Mouse (Mus musculus) natural killer cell, adult 2 months (primary cell): Measurements from ENCODE around the gene AI597479.
A peak's percentile ranks its signal among the peaks of the same experiment; 100 is the strongest.

Source experiments
- DNase-seq, 2 experiments: peaks; one replicate each; pipeline ENCODE4 v3.0.0; 2022; ENCODE audit warnings: low spot score in 2 of 2

The AI597479 gene

DNA sequence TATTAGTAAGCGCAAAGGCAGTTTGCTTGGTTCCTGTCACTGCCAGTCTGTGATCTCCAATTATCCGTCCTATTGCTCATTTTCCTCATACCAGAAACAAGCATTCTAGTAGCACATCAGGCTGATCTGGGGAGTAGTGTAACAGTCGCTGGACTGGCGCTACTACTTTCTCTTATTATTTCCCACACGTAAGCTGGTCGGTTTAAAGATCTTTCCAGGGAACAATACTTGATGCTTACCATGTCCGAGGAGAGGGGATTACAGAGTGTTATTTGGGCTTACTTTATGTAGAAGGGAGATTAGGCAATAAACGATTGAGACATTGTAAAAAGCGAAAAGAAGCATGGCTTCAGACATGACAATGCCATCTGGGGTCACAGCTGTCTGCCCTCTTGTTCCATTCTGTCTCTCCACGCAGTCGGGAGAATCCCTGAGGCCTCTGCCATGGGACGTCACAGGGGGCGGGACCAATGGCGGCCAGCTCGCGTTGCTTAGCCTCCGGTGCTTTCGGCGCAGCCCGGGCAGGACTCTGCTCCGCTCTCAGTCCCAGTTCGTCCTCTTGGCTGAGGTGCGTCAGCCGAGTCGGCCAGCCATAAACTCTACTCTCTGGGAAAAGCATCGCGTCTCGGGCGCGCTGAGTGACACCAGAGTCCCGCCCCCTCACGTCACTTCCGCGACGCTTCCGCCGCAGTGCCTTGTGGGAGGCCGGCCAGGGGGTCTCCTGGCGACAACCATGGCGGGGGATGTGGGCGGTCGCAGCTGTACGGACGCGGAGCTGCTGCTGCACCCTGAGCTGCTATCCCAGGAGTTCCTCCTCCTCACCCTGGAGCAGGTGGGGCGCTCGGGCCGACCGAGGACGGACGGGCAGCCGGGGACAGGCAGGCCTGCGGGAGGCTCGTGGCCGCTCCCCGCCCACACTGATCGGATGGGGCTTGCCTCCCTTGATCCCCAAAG, at the start of gene AI597479, which contains the start of gene Tgfbrap1:
TSS of gene AI597479 (plus strand) at position 680 of the 954 bp plus-strand sequence.
TSS of gene Tgfbrap1 (minus strand) at position 607 of the 954 bp plus-strand sequence.
- peak; percentile 87 to 89 for DNase-seq

DNA sequence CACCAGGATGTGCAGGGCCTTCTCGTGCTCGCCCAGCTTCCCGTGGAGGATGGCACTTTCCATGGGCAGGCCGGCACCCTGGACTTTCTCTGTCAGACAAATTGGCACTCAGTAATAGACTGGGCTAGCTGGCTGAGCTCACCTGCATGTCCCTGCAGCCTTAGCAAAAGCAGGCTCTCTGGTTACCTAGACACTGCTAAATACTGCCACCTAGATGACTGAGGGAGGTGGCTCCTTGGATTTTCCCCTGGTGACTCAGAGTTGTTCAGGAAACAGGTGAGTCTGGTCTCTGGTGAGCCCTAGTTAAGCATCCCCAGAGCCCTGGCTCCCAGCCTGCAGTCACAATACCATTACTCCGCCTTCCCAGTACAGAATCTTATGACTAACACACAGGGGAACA, 46.6 kb upstream of the AI597479 start:
- no peak for DNase-seq

DNA sequence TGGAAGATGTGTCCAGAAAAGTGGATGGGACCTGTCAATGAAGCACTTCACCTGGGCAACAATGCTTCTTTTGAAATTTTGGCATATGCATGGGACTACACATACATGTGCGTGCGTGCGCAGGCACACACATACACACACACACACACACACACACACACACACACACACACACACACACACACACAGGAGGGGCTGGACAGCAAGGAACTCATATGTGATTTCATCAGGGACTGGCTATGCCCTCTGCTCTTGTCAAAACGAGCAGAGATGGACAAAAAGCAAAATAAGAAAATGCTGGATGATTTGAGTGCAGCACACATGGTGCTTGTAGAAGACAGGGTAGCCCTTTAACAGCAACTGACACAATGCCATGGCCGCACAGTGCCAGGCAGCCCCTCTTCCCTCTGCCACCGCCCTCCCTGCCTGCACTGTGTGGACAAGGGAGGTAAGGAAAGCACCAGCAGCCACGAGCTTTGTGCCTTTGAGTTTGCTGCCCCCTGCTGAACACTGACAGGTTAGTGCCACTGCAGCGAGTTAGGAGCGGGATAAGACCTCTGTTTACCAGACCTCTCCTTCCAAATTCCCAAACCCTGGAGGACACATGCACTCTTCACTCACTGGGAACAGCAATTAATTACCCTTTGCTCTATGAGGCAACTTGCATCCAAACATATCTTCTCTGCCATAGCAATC, 32.7 kb upstream of the AI597479 start:
- DNase-seq = no peak

DNA sequence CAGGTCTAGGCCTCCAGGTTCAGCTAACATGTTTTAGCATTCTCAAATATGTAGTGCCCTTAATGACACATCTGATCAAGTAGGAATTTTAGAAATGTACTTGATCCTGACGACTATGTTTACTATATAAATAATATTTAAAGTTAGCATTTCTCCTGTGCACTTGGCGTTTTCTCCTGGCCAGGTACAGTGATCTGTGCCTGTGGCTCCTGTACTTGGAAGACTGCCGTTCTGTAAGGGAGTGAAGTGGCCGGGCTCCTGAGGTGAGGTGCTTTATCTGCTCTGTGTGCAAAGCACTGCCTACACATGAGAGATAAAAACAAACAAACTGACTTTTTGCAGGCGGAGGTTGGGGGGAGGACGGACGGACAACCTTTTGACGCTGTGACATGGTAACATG, 31.9 kb upstream of the AI597479 start:
- no peak for DNase-seq

- no peak for DNase-seq
These were observed 31.0 kb upstream of the AI597479 start for GRCm38 (mm10) chr1:43067551-43067950.

GRCm38 (mm10) chr1:43070726-43071125, 27.8 kb upstream of the AI597479 start:
- peak in 1 of 2 experiments; percentile 8 for DNase-seq

DNA sequence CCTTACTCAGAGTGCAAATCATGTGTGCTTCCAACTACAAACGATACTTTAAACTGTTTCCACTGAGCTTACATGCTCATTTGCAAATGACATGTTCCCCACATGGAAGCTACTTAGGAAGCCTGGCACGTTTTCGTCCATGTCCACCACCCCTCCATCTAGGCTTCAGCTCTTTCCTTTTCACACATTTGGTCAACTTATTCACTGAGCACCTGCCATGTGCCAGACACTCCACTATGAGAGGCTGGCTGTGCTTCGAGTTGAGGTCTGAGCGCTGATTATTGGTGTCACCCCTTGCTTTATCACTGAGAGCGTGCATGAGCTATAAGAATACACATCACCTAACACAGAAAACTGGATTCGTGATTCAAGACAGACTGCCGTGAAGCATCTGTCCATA, 26.5 kb upstream of the AI597479 start:
- no peak for DNase-seq

GRCm38 (mm10) chr1:43072561-43072960, 25.9 kb upstream of the AI597479 start:
- DNase-seq = no peak

DNA sequence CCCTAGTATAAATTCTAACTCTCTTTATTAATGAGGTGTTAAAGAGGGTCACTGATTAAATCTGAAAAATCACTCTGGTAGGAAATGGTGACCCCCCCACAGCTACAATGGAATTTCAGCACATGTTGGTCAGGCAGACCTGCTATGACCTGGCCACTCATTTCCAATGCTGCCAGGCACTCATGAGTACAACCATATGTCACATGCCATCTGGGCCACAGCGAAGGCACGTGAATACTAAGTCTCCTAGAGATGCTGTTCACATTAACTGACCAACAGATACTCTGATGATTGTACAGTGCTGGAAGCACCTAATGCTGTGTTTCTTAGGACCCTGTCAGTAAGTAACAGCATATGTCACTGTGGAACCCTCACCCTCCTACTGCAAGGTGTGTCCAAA, 23.7 kb upstream of the AI597479 start:
- no peak for DNase-seq

- no peak for DNase-seq
These were observed 20.4 kb upstream of the AI597479 start for GRCm38 (mm10) chr1:43078124-43078523.

DNA sequence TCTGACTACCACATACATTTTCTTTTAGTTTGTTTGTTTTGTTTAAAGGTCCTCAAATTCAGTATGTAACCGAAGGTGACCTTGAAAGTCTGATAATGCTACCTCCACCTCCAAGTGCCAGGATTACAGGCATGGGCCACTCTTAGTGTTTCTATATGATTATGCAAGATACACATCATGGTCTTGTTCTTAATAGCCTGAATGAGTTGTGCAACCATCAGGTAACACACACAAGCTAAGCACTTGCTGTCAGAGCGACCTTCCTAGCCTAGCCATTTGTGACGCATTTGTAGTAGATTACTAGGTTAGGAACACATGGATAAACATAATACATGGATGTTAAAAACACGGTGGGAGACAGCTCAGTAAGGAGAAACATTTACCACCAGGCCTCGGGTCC, 15.6 kb upstream of the AI597479 start:
- no peak for DNase-seq

DNA sequence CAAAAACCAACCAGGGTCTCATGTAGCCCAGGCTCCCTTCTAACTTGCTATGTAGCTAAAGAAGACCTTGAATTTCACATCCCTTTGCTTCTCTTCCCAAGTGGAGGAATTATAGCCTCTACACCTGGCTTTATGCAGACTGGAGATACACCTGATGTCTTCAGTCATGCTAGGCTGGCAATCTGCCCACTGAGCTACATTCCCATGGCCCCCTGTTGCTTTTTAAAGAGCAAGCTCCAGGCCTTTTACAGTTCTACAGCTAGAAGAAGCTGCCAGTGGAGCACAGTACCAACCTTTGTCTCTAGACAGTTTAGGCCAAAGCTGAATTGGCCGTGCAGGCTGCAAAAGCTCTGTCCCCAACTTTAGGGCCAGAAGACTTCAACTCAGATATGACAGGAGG, 8.1 kb upstream of the AI597479 start:
- no peak for DNase-seq

DNA sequence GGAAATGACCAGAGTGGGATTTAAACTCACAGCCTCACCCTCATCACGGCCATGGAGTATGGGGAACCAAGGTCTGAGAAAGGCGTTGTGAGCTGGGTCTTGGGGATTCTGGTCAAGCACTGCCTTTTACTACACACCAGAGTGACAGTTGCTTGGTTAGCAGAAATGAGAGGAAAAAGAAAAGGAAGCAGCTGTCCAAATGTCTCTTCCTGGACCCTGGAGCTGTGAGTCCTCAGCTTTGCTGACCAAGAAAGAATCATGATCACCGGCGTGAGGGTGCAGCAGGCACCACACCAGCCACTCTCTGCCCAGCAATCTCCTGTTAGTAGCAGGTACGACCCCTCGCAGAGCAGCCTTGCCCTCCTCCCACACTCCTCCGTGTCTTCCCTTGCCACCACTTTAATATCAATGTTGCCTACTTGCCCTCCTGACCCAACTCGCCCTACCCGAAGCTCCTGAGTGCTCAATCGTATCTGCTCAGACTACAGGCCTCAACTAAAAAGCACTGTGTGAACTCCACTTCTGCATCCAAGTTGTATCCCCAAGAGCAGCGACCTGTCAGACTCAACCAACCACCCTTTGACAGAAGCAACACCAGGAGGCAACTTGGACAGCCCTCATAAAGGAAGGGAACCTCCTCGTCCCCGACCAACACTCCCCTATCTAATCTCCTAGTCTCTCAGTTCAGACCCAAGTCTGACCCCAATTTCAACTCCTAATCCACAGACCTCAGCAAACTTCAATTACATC, 7.0 kb upstream of the AI597479 start:
- DNase-seq = peak in 1 of 2 experiments; percentile 4

GRCm38 (mm10) chr1:43092056-43093015, 6.2 kb upstream of the AI597479 start:
- peak; percentile 46 to 48 for DNase-seq

- no peak for DNase-seq
These were observed 4.3 kb upstream of the AI597479 start for GRCm38 (mm10) chr1:43094206-43094605.

- DNase-seq = no peak
These were observed 10.2 kb downstream of the AI597479 start for GRCm38 (mm10) chr1:43108729-43109128.

- DNase-seq = peak; percentile 61 to 73
These were observed 12.0 kb downstream of the AI597479 start for GRCm38 (mm10) chr1:43110556-43110955.

- DNase-seq = peak; percentile 12 to 24
These were observed 14.4 kb downstream of the AI597479 start for GRCm38 (mm10) chr1:43112882-43113281.

DNA sequence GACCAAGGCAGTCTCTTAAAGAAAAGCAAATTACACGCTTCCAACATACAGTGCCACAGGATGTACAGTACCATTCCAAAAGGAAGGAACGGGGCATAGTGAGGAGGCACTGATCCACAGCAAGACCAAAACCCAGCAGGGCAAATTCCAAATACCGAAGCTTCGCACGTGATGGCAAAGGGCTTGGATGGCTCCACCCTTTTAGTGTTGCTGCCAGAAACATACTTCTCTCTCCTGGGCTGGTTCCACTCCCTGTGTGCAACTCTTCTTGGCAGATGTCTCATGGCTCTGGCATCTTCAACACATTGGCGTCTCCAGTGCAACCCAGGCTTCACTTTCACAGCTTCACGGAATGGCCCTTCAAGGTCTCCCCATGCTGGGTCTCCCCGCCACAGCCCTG, 18.9 kb downstream of the AI597479 start:
- DNase-seq = no peak

- DNase-seq = no peak
These were observed 22.4 kb downstream of the AI597479 start for GRCm38 (mm10) chr1:43120950-43121349.

- no peak for DNase-seq
These were observed 24.1 kb downstream of the AI597479 start for GRCm38 (mm10) chr1:43122616-43123015.
